Mouse (Mus musculus) ES-E14 (cell line): ENCODE measurements at regions not wholly inside any gene's neighbourhood (a gene's known extent, or its start where the extent isn't known, plus 50 kb on each side); places are given as distances from the start of the nearest gene placed in this dataset.

Experiments
- DNase-seq: peaks from one replicate; pipeline ENCODE4 v3.0.0-alpha.2; 2013; ENCODE audit warnings: low read depth, low spot score
- H3K27ac ChIP-seq: 2 replicates; pipeline ENCODE4 v1.5.1; 2012; ENCODE audit warnings: low read depth, mild to moderate bottlenecking, low read length, moderate library complexity, mixed read lengths; ENCODE audit not compliant: poor library complexity, insufficient read depth, severe bottlenecking
- H3K36me3 ChIP-seq: 2 replicates; pipeline ENCODE4 v1.6.1; 2012; ENCODE audit warnings: mild to moderate bottlenecking, low read length, moderate library complexity, mixed read lengths; ENCODE audit not compliant: control insufficient read depth, poor library complexity, insufficient read depth, severe bottlenecking
- H3K4me1 ChIP-seq, 2 experiments: fragments of 150-350 bp in 1 of 2; sonication (generic) in 1 of 2; 2 replicates each; pipeline ENCODE4 v1.6.1; 2012; ENCODE audit warnings: low read length in 2 of 2, mild to moderate bottlenecking in 1 of 2, mixed read lengths in 1 of 2; ENCODE audit not compliant: control insufficient read depth in 2 of 2, insufficient read depth in 2 of 2, poor library complexity in 1 of 2
- H3K4me3 ChIP-seq, 2 experiments: fragments of 150-350 bp in 1 of 2; sonication (generic) in 1 of 2; 2 replicates each; pipeline ENCODE4 v1.5.1; 2012; ENCODE audit warnings: low read length in 2 of 2, low read depth in 1 of 2, mild to moderate bottlenecking in 1 of 2, mixed read lengths in 1 of 2; ENCODE audit not compliant: insufficient read depth in 1 of 2, poor library complexity in 1 of 2, severe bottlenecking in 1 of 2
- H3K9ac ChIP-seq: 2 replicates; pipeline ENCODE4 v1.6.1; 2012; ENCODE audit warnings: low read depth, mild to moderate bottlenecking, low read length, mixed read lengths; ENCODE audit not compliant: poor library complexity, insufficient read depth, severe bottlenecking
- H3K9me3 ChIP-seq: fragments of 150-350 bp; sonication (generic); 2 replicates; pipeline ENCODE4 v1.6.1; 2012; ENCODE audit warnings: low read depth, mild to moderate bottlenecking, low read length; ENCODE audit not compliant: control insufficient read depth, insufficient read depth
- CHD2 ChIP-seq: IDR thresholded peaks from 2 replicates; pipeline ENCODE4 v1.6.1; 2014; ENCODE audit warnings: mild to moderate bottlenecking, low read depth, low read length, inconsistent platforms
- HCFC1 ChIP-seq: IDR thresholded peaks from 2 replicates; pipeline ENCODE4 v1.6.1; 2012; ENCODE audit warnings: low read length, inconsistent platforms, borderline replicate concordance; ENCODE audit not compliant: insufficient read depth
- MAFK ChIP-seq: IDR thresholded peaks from 2 replicates; pipeline ENCODE4 v1.6.1; 2014; ENCODE audit warnings: mild to moderate bottlenecking, low read depth, low read length, inconsistent platforms; ENCODE audit not compliant: insufficient read depth
- ZC3H11A ChIP-seq: IDR thresholded peaks from 2 replicates; pipeline ENCODE4 v1.6.1; 2012; ENCODE audit warnings: low read depth, mild to moderate bottlenecking, inconsistent platforms, low read length, borderline replicate concordance
- ZNF384 ChIP-seq: IDR thresholded peaks from 2 replicates; pipeline ENCODE4 v1.6.1; 2012; ENCODE audit warnings: low read depth, low read length, inconsistent platforms
- in situ Hi-C, 2 experiments: fragments of 600-800 bp; cut with MboI; formaldehyde crosslinking; loops; one replicate each; pipeline ENCODE4 v1.15.1; 2025; ENCODE audit warnings: low sequenced_read_pairs in 2 of 2, inconsistent platforms in 1 of 2; ENCODE audit not compliant: unreplicated experiment in 2 of 2

DNA sequence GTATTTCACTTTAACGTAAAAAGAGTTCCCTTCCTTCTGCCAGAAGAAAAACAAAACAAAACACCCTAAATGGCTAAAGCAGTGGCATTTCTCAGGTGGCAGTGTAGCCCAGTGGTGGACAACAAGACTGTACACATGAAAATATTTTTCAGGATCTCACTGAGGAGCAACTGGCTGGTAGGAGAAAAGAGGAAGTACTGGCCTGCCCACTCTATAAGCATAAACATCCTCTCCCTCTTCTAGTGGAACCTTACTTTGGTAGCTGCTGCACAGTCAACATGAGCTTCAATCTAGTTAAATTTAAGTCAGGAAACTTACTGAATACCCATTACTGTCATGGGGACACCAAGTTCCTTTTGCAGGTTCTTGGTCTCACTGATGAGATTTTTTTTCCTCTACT, 209.5 kb upstream of the Ednrb start:
- no peak for TF ChIP-seq MAFK
- no peak for TF ChIP-seq ZNF384
- no peak for TF ChIP-seq ZC3H11A
- no peak for TF ChIP-seq CHD2
- no peak for TF ChIP-seq HCFC1
- H3K4me1 ChIP-seq = no peaks in the 10 kb centered on the region
- H3K9me3 ChIP-seq = no peaks in the 10 kb centered on the region
- no peak overlapping the region for H3K4me3 ChIP-seq
- no peak overlapping the region for H3K9ac ChIP-seq
- in situ Hi-C loops = no loop called here
- no peak for DNase-seq
- H3K27ac ChIP-seq = no peak overlapping the region
- no peaks in the 10 kb centered on the region for H3K36me3 ChIP-seq

DNA sequence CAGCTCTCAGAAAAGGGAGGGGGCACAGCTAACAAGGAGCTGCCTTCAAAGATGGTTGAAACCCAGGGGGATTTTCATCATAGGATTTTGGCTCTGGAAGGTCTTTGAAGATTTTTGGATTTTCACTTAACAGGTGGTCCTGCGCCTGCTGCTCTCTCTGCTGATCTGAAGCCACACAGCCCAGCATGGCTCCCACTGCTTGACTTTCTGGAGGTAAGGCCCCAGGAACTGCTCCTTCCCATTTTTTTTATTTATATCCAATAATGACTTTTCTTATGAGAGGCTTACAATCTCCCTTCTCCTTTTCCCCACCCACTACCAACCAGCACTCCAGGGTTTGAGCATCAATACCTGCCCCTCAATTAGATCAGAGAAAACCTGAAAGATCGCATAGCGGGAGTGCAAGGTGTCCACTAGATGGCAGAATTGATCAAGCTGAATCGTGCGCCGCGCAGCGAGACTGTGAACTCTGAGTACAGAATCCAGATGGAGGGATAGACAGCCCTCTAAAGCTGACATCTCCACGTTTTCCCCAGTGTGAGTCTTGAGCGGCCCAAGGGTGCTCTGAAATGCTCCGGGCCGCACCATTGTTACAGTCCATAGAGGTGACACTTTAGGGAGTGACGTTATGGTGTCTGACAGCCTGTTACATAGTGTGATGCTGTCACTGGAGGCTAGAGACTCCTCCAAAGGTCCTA, 194.6 kb upstream of the Ednrb start:
- Histone ChIP-seq H3K9ac (no peak overlapping the region), H3K27ac (no peak overlapping the region), H3K36me3 (no peaks in the 10 kb centered on the region), H3K9me3 (no peaks in the 10 kb centered on the region), H3K4me1 (no peaks in the 10 kb centered on the region), H3K4me3 (no peak overlapping the region)
- in situ Hi-C loops = loop anchor here in 1 of 2 experiments (25.0 kb wide), 1 partner anchor 499 kb away; no protein-coding TSS in a partner anchor
- TF ChIP-seq ZNF384 (no peak), ZC3H11A (peak; percentile 86; the same call in 1 of the 2 replicates)
- peak; percentile 50 for DNase-seq

- no peaks in the 10 kb centered on the region for H3K36me3 ChIP-seq
- no peak for TF ChIP-seq ZC3H11A
- no peak for TF ChIP-seq HCFC1
- TF ChIP-seq ZNF384 = no peak
- no peak for TF ChIP-seq MAFK
- TF ChIP-seq CHD2 = no peak
- DNase-seq = no peak
- in situ Hi-C loops = loop anchor here in 1 of 2 experiments (25.0 kb wide), 1 partner anchor 504 kb away; no protein-coding TSS in a partner anchor
- no peaks in the 10 kb centered on the region for H3K4me1 ChIP-seq
- H3K9me3 ChIP-seq = no peaks in the 10 kb centered on the region
- no peak overlapping the region for H3K4me3 ChIP-seq
- no peak overlapping the region for H3K27ac ChIP-seq
- H3K9ac ChIP-seq = no peak overlapping the region
These were observed 189.4 kb upstream of the Ednrb start for GRCm38 (mm10) chr14:104033606-104034005.

GRCm38 (mm10) chr14:104030784-104031470, 186.7 kb upstream of the Ednrb start:
- no peak for DNase-seq
- no peaks in the 10 kb centered on the region for H3K9me3 ChIP-seq
- no peaks in the 10 kb centered on the region for H3K36me3 ChIP-seq
- in situ Hi-C loops = loop anchor here in 1 of 2 experiments (25.0 kb wide), 1 partner anchor 506 kb away; no protein-coding TSS in a partner anchor
- no peak overlapping the region for H3K4me3 ChIP-seq
- H3K4me1 ChIP-seq = no peaks in the 10 kb centered on the region
- TF ChIP-seq ZNF384 (0 out of 2 replicates have a peak, but pooled peaks have one; percentile 53), MAFK (no peak)
- no peak overlapping the region for H3K27ac ChIP-seq
- H3K9ac ChIP-seq = no peak overlapping the region
